Mouse (Mus musculus) CH12.LX (cell line): Measurements from ENCODE around the gene Six3. TPM values are rescaled to one million over a fixed set of nuclear protein-coding genes. Genes with fewer than 3 reads are reported as not detected.
A peak's percentile ranks its signal among the peaks of the same experiment; 100 is the strongest.

Source experiments
- DNase-seq: peaks from one replicate; pipeline ENCODE4 v3.0.0-alpha.2; 2013; ENCODE audit errors: extremely low read depth
- H3K27ac ChIP-seq: 2 replicates; pipeline ENCODE4 v1.5.1; 2012; ENCODE audit warnings: low read depth, mild to moderate bottlenecking, control low read depth, moderate library complexity; ENCODE audit not compliant: insufficient read depth
- H3K27me3 ChIP-seq: replicated peaks from 2 replicates; pipeline ENCODE3; 2012; ENCODE audit warnings: inconsistent platforms
- H3K36me3 ChIP-seq, 2 experiments: replicated peaks in 1 of 2; 2 replicates each; pipeline versions ENCODE3 to v1.6.1; 2012; ENCODE audit warnings: inconsistent platforms in 1 of 2, low read length in 1 of 2, mild to moderate bottlenecking in 1 of 2, mixed read lengths in 1 of 2, moderate library complexity in 1 of 2; ENCODE audit not compliant: control insufficient read depth in 1 of 2, insufficient read depth in 1 of 2
- H3K4me1 ChIP-seq, 2 experiments: 2 replicates each; pipeline ENCODE4 v1.6.1; 2012; ENCODE audit warnings: inconsistent platforms in 1 of 2, moderate library complexity in 1 of 2; ENCODE audit not compliant: insufficient read depth in 2 of 2, control insufficient read depth in 1 of 2
- H3K4me2 ChIP-seq: 2 replicates; pipeline ENCODE4 v1.6.1; 2012; ENCODE audit warnings: low read depth, mild to moderate bottlenecking, control low read depth; ENCODE audit not compliant: poor library complexity, insufficient read depth, severe bottlenecking
- H3K4me3 ChIP-seq, 3 experiments: fragments of 150-350 bp in 1 of 3; sonication (generic) in 1 of 3; replicated peaks in 1 of 3; 2 replicates each; pipeline versions ENCODE3 to v1.5.1; 2011 to 2012; ENCODE audit warnings: low read depth in 2 of 3, low read length in 2 of 3, mild to moderate bottlenecking in 2 of 3, moderate library complexity in 2 of 3, control low read depth in 1 of 3, improper control_type of control experiment in 1 of 3, inconsistent platforms in 1 of 3, mixed read lengths in 1 of 3; ENCODE audit not compliant: poor library complexity in 1 of 3
- H3K79me2 ChIP-seq: replicated peaks from 2 replicates; pipeline ENCODE4 v1.6.1; 2012; ENCODE audit warnings: mild to moderate bottlenecking, moderate library complexity; ENCODE audit not compliant: control insufficient read depth, poor library complexity, insufficient read depth, severe bottlenecking; ENCODE audit errors: extremely low read depth
- H3K9ac ChIP-seq: 2 replicates; pipeline ENCODE4 v1.6.1; 2012; ENCODE audit warnings: low read depth, mild to moderate bottlenecking, control low read depth, moderate library complexity; ENCODE audit not compliant: insufficient read depth
- H3K9me3 ChIP-seq: replicated peaks from 2 replicates; pipeline ENCODE3; 2012; ENCODE audit warnings: low read length, inconsistent platforms, mixed read lengths
- BHLHE40 ChIP-seq: IDR thresholded peaks from 2 replicates; pipeline ENCODE4 v1.6.1; 2011; ENCODE audit warnings: mild to moderate bottlenecking, low read depth, low read length, improper control_type of control experiment
- CHD1 ChIP-seq: IDR thresholded peaks from 2 replicates; pipeline ENCODE4 v1.6.1; 2012; ENCODE audit warnings: low read depth, low read length, improper control_type of control experiment, inconsistent platforms
- CTCF ChIP-seq, 2 experiments: IDR thresholded peaks in 1 of 2; conservative IDR thresholded peaks in 1 of 2; 2 replicates each; pipeline ENCODE4 v1.5.1; 2011 to 2012; ENCODE audit warnings: low read depth in 2 of 2, low read length in 2 of 2, improper control_type of control experiment in 1 of 2, inconsistent platforms in 1 of 2, mild to moderate bottlenecking in 1 of 2, moderate library complexity in 1 of 2
- E2F4 ChIP-seq: IDR thresholded peaks from 2 replicates; pipeline ENCODE4 v1.6.1; 2011; ENCODE audit warnings: low read depth, low read length, improper control_type of control experiment; ENCODE audit not compliant: insufficient replicate concordance
- ELF1 ChIP-seq: IDR thresholded peaks from 2 replicates; pipeline ENCODE4 v1.6.1; 2014; ENCODE audit warnings: low read depth, mild to moderate bottlenecking, inconsistent platforms, low read length, improper control_type of control experiment
- ETS1 ChIP-seq: conservative IDR thresholded peaks from 2 replicates; pipeline ENCODE4 v1.6.1; 2012; ENCODE audit warnings: low read depth, mild to moderate bottlenecking, inconsistent platforms, low read length, improper control_type of control experiment, moderate library complexity
- GABPA ChIP-seq: IDR thresholded peaks from 2 replicates; pipeline ENCODE4 v1.6.1; 2012; ENCODE audit warnings: low read depth, low read length, improper control_type of control experiment, inconsistent platforms; ENCODE audit not compliant: insufficient replicate concordance
- JUND ChIP-seq: conservative IDR thresholded peaks from 2 replicates; pipeline ENCODE4 v1.6.1; 2011; ENCODE audit warnings: low read depth, low read length, improper control_type of control experiment
- KAT2A ChIP-seq: IDR thresholded peaks from 2 replicates; pipeline ENCODE4 v1.6.1; 2012; ENCODE audit warnings: low read length, improper control_type of control experiment, inconsistent platforms; ENCODE audit not compliant: insufficient replicate concordance
- MAFK ChIP-seq: IDR thresholded peaks from 2 replicates; pipeline ENCODE4 v1.6.1; 2011; ENCODE audit warnings: low read length, improper control_type of control experiment; ENCODE audit not compliant: insufficient replicate concordance
- MAX ChIP-seq: IDR thresholded peaks from 2 replicates; pipeline ENCODE4 v1.6.1; 2011; ENCODE audit warnings: low read length, improper control_type of control experiment
- MEF2A ChIP-seq: IDR thresholded peaks from 2 replicates; pipeline ENCODE4 v1.6.1; 2014; ENCODE audit warnings: low read depth, mild to moderate bottlenecking, inconsistent platforms, low read length, improper control_type of control experiment, borderline replicate concordance
- MYC ChIP-seq: IDR thresholded peaks from 2 replicates; pipeline ENCODE4 v1.6.1; 2011; ENCODE audit warnings: low read depth, mild to moderate bottlenecking, improper control_type of control experiment, low read length
- NELFE ChIP-seq: IDR thresholded peaks from 2 replicates; pipeline ENCODE4 v1.6.1; 2011; ENCODE audit warnings: low read depth, low read length, improper control_type of control experiment
- NRF1 ChIP-seq: IDR thresholded peaks from 2 replicates; pipeline ENCODE4 v1.6.1; 2014; ENCODE audit warnings: low read depth, mild to moderate bottlenecking, inconsistent platforms, low read length, improper control_type of control experiment, moderate library complexity
- PAX5 ChIP-seq: IDR thresholded peaks from 2 replicates; pipeline ENCODE4 v1.6.1; 2012; ENCODE audit warnings: low read length, inconsistent platforms, mixed read lengths
- RCOR1 ChIP-seq: conservative IDR thresholded peaks from 2 replicates; pipeline ENCODE4 v1.6.1; 2012; ENCODE audit warnings: low read depth, mild to moderate bottlenecking, inconsistent platforms, low read length, improper control_type of control experiment
- SIN3A ChIP-seq: IDR thresholded peaks from 2 replicates; pipeline ENCODE4 v1.6.1; 2012; ENCODE audit warnings: low read length, improper control_type of control experiment, inconsistent platforms
- SMC3 ChIP-seq: IDR thresholded peaks from 2 replicates; pipeline ENCODE4 v1.6.1; 2011; ENCODE audit warnings: low read depth, low read length, improper control_type of control experiment
- USF1 ChIP-seq: IDR thresholded peaks from 2 replicates; pipeline ENCODE4 v1.6.1; 2014; ENCODE audit warnings: low read depth, mild to moderate bottlenecking, inconsistent platforms, low read length, improper control_type of control experiment
- ZC3H11A ChIP-seq: IDR thresholded peaks from 2 replicates; pipeline ENCODE4 v1.6.1; 2012; ENCODE audit warnings: low read depth, mild to moderate bottlenecking, inconsistent platforms, low read length, improper control_type of control experiment
- ZMIZ1 ChIP-seq: IDR thresholded peaks from 2 replicates; pipeline ENCODE4 v1.6.1; 2012; ENCODE audit warnings: low read depth, mild to moderate bottlenecking, inconsistent platforms, low read length, improper control_type of control experiment
- dilution Hi-C: fragments of 300-500 bp; cut with MboI; formaldehyde crosslinking; loops from 2 replicates; pipeline ENCODE4 v1.14.3; 2020; ENCODE audit warnings: low sequenced_read_pairs; ENCODE audit not compliant: extremely low pct_unique_long_range_greater_than_20kb, extremely low pct_ligation_motif_present
- in situ Hi-C: fragments of 300-500 bp; cut with MboI; formaldehyde crosslinking; loops from 3 replicates; pipeline ENCODE4 v1.14.3; 2019; ENCODE audit warnings: low sequenced_read_pairs, low pct_ligation_motif_present, low pct_unique_long_range_greater_than_20kb, mixed read lengths
- polyA plus RNA-seq: library from polyadenylated mRNA; unstranded; fragments of >175 nt; gene quantifications from 2 replicates; pipeline ENCODE4 v1.2.1, GENCODE M21; 2012; ENCODE audit warnings: low read depth; ENCODE audit not compliant: insufficient read length
- total RNA-seq, 2 experiments: library from RNA; depleted of rRNA; stranded (reverse); fragments of 300-350 nt in 1 of 2; fragments of >200 nt in 1 of 2; gene quantifications; 2 replicates each; pipeline ENCODE4 v1.2.3; 2012 to 2014

The Six3 gene
- total and polyA plus RNA-seq, 3 experiments = not detected

DNA sequence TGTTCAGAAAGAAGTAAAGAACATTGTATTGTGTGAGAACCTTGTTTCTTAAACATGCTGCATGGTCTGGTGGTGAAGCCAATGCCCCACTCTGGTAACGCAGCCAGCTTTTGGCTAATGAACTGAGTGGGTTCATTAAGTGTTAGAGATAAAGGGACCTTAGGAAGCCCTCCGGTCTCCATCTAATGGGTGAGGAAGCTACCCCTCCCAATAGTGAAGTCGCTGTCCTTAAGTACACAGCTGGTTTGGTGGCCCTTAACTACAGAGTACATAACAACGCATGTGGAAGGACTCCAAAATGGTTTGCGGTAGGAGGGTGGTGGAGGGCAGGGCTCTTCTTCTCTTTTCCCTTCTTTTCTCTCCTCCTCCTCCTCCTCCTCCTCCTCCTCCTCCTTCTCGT, 24.5 kb downstream of the Six3 start:
- H3K27me3 ChIP-seq = peaks cover 10% of the 10 kb centered on the region
- in situ Hi-C loops (loop anchor here (10.0 to 25.0 kb wide), 2 partner anchors 453 to 801 kb away; no protein-coding TSS in a partner anchor), dilution Hi-C loops (no loop called here)
- H3K4me2 ChIP-seq = no peak overlapping the region
- no peaks in the 10 kb centered on the region for H3K9me3 ChIP-seq
- H3K27ac ChIP-seq = no peak overlapping the region
- H3K79me2 ChIP-seq = no peaks in the 10 kb centered on the region
- H3K9ac ChIP-seq = no peak overlapping the region
- H3K4me3 ChIP-seq = no peak overlapping the region
- H3K36me3 ChIP-seq = no peaks in the 10 kb centered on the region
- no peak for DNase-seq
- no peak for TF ChIP-seq CTCF (conservative IDR thresholded peaks at IDR 0.05 in 1 of 2, IDR thresholded peaks at IDR 0.05 in 1 of 2; ENCODE audit: low read depth in 2 of 2, low read length in 2 of 2)
- TF ChIP-seq ELF1 = no peak
- TF ChIP-seq ZMIZ1 = no peak
- TF ChIP-seq MYC = no peak
- TF ChIP-seq E2F4 = no peak
- TF ChIP-seq SIN3A = no peak
- TF ChIP-seq SMC3 = no peak
- no peak for TF ChIP-seq PAX5
- no peak for TF ChIP-seq RCOR1
- TF ChIP-seq MAFK = no peak
- no peak for TF ChIP-seq CHD1
- no peak for TF ChIP-seq MEF2A
- TF ChIP-seq USF1 = no peak
- TF ChIP-seq ZC3H11A = no peak
- TF ChIP-seq ETS1 = no peak
- no peak for TF ChIP-seq MAX
- TF ChIP-seq BHLHE40 = no peak
- TF ChIP-seq NELFE = no peak
- TF ChIP-seq JUND = no peak
- TF ChIP-seq KAT2A = no peak
- H3K4me1 ChIP-seq = no peaks in the 10 kb centered on the region

DNA sequence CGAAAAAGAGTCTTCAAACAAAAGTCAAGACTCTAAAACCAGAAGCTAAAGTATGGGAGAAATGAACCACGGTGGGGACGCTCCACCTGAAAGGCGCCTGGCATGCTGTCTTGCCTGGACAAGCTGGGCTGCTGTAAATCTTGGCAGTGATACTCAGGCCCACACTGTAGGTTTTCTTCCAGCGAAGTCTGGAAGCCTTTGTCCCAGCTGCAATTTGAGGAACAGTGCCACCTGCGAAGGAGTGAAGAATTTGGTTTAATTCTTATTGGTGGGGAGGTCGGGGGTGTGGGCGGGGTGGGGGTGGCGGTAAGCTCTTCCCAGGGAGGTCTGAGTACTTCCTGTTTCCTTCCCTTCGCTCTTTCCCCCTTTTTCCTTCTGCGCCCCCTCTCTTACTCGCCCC, 31.9 kb downstream of the Six3 start:
- in situ Hi-C loops = loop anchor here (25.0 kb wide), 1 partner anchor 808 kb away; no protein-coding TSS in a partner anchor

More for the DNA sequence above, 31.9 kb downstream of the Six3 start:
- no peaks in the 10 kb centered on the region for H3K27me3 ChIP-seq
- H3K36me3 ChIP-seq = no peaks in the 10 kb centered on the region
- H3K4me1 ChIP-seq = peaks cover 0 to 5% of the 10 kb centered on the region in 2 experiments; a peak in 2 of 4 replicates
- TF ChIP-seq RCOR1 (no peak), CTCF (conservative IDR thresholded peaks at IDR 0.05 in 1 of 2, IDR thresholded peaks at IDR 0.05 in 1 of 2; ENCODE audit: low read depth in 2 of 2, low read length in 2 of 2) (no peak), GABPA (no peak), NRF1 (no peak), CHD1 (no peak)
- peak overlapping the region; percentile 58; the same call in 1 of the 2 replicates for H3K4me2 ChIP-seq
- H3K79me2 ChIP-seq = no peaks in the 10 kb centered on the region
- no peaks in the 10 kb centered on the region for H3K9me3 ChIP-seq
- dilution Hi-C loops = no loop called here
- DNase-seq = no peak
- no peak overlapping the region for H3K9ac ChIP-seq
- H3K27ac ChIP-seq = no peak overlapping the region
- H3K4me3 ChIP-seq = no peak overlapping the region
